Mouse (Mus musculus) ES-Bruce4 (cell line): ENCODE measurements around the gene Gpr61. TPM values are rescaled to one million over a fixed set of nuclear protein-coding genes. Genes with fewer than 3 reads are reported as not detected.
A peak's percentile ranks its signal among the peaks of the same experiment; 100 is the strongest.

Experiments
- H3K27ac ChIP-seq: 2 replicates; pipeline ENCODE4 v1.5.1; 2012; ENCODE audit warnings: low read length, inconsistent platforms; ENCODE audit not compliant: insufficient read depth
- H3K27me3 ChIP-seq: 2 replicates; pipeline ENCODE4 v1.6.1; 2012; ENCODE audit warnings: mild to moderate bottlenecking, low read length, inconsistent platforms; ENCODE audit not compliant: control insufficient read depth, poor library complexity, insufficient read depth, severe bottlenecking
- H3K36me3 ChIP-seq: 2 replicates; pipeline ENCODE4 v1.6.1; 2012; ENCODE audit warnings: inconsistent platforms, mild to moderate bottlenecking, low read length, moderate library complexity; ENCODE audit not compliant: control insufficient read depth, poor library complexity, insufficient read depth, severe bottlenecking
- H3K4me1 ChIP-seq: one replicate; pipeline ENCODE4 v1.8.1; 2011; ENCODE audit warnings: low read length; ENCODE audit not compliant: control insufficient read depth, insufficient read depth
- H3K4me3 ChIP-seq: 2 replicates; pipeline ENCODE4 v1.5.1; 2011; ENCODE audit warnings: low read depth, mild to moderate bottlenecking, low read length
- H3K9ac ChIP-seq: 2 replicates; pipeline ENCODE4 v1.6.1; 2012; ENCODE audit warnings: low read depth, mild to moderate bottlenecking, inconsistent platforms; ENCODE audit not compliant: poor library complexity, severe bottlenecking
- H3K9me3 ChIP-seq: replicated peaks from 2 replicates; pipeline ENCODE4 v1.6.1; 2012; ENCODE audit warnings: mild to moderate bottlenecking, low read length, inconsistent platforms; ENCODE audit not compliant: control insufficient read depth, poor library complexity, insufficient read depth, severe bottlenecking
- CTCF ChIP-seq: IDR thresholded peaks from one replicate; pipeline ENCODE4 v1.8.1; 2011; ENCODE audit warnings: low read depth, low read length
- EP300 ChIP-seq: IDR thresholded peaks from 2 replicates; pipeline ENCODE4 v1.6.1; 2011; ENCODE audit warnings: low read depth, low read length; ENCODE audit not compliant: insufficient read depth
- POLR2A ChIP-seq: IDR thresholded peaks from one replicate; pipeline ENCODE4 v1.8.1; 2011; ENCODE audit warnings: low read length; ENCODE audit not compliant: insufficient read depth
- polyA plus RNA-seq: library from polyadenylated mRNA; stranded (reverse); fragments of >200 nt; gene quantifications from 2 replicates; pipeline ENCODE4 v1.2.4, GENCODE M21; 2011; ENCODE audit warnings: low read depth; ENCODE audit not compliant: missing spikeins, insufficient read depth, insufficient read length

The Gpr61 gene
- polyA plus RNA-seq, 1 experiment: not detected

DNA sequence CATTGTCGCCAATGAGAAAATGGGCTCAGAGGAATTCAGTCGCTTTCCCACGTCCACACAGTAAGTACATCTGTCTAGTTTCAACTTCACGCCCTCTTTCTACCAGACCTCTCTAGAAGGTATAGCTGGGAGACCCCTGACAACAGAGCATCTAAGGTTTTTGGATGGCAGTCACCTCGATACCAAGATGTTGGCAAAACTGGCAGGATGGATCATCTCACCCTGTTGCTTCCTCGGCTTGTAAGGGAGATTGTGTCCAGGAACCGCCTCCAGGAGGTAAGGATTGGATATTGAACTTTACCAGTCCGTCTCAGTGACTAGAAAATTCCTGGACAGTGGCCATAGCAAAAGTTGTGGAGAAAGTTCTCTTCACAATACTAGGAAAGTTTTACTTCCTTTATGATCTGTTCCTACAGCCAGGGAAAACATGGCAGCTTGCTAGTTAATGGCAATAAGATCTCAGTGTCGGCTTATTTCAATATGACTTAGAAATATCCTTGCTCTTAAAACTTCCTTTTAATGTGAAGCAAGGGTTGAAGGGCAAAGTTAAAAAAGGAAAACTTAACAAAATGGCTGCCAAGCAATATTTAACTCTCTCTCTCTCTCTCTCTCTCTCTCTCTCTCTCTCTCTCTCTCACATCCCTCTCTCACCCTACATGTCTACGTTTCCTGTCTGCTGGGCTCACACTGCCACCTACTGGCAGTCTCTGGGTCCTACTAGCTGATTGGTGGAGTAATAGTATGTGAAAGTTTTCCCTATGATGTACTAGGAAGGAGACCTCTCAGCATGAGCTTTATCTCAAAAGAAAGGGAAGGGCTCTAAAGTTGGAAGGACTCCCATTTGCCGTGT lies 7.1 kb downstream of the Gpr61 start:
- no peaks in the 10 kb centered on the region for H3K27me3 ChIP-seq
- H3K4me3 ChIP-seq: no peak overlapping the region
- no peak overlapping the region for H3K27ac ChIP-seq
- peak; percentile 79 for TF ChIP-seq CTCF
- no peak for TF ChIP-seq POLR2A
- no peak for TF ChIP-seq EP300
- H3K9ac ChIP-seq: no peak overlapping the region
- H3K36me3 ChIP-seq: peaks cover 3% of the 10 kb centered on the region
- no peaks in the 10 kb centered on the region for H3K9me3 ChIP-seq
- no peaks in the 10 kb centered on the region for H3K4me1 ChIP-seq

DNA sequence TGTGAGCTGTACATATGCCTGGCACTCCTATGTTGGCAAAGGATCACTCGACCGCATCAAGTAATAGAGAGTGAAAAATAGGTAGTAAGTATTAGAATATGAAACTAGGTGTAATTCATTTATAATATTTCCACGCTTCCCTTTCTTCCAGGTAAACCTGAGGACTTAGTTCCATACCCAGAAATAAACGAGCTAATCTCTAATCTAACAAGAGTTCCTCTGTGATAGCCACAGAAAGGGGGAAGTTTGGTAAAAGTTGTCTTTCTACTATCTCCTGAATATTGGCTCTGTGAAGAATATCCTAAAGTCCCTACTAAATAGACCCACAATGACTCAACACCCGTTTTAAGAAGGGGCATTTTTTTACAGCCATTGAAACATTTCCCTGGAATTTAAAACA lies 8.0 kb downstream of the Gpr61 start:
- peaks cover 3% of the 10 kb centered on the region for H3K36me3 ChIP-seq
- peak overlapping the region; percentile 97 for H3K4me3 ChIP-seq
- no peaks in the 10 kb centered on the region for H3K27me3 ChIP-seq
- peak overlapping the region; percentile 90 for H3K9ac ChIP-seq
- no peaks in the 10 kb centered on the region for H3K4me1 ChIP-seq
- H3K9me3 ChIP-seq: no peaks in the 10 kb centered on the region
- no peak overlapping the region for H3K27ac ChIP-seq
- TF ChIP-seq CTCF (no peak), POLR2A (no peak), EP300 (no peak)

DNA sequence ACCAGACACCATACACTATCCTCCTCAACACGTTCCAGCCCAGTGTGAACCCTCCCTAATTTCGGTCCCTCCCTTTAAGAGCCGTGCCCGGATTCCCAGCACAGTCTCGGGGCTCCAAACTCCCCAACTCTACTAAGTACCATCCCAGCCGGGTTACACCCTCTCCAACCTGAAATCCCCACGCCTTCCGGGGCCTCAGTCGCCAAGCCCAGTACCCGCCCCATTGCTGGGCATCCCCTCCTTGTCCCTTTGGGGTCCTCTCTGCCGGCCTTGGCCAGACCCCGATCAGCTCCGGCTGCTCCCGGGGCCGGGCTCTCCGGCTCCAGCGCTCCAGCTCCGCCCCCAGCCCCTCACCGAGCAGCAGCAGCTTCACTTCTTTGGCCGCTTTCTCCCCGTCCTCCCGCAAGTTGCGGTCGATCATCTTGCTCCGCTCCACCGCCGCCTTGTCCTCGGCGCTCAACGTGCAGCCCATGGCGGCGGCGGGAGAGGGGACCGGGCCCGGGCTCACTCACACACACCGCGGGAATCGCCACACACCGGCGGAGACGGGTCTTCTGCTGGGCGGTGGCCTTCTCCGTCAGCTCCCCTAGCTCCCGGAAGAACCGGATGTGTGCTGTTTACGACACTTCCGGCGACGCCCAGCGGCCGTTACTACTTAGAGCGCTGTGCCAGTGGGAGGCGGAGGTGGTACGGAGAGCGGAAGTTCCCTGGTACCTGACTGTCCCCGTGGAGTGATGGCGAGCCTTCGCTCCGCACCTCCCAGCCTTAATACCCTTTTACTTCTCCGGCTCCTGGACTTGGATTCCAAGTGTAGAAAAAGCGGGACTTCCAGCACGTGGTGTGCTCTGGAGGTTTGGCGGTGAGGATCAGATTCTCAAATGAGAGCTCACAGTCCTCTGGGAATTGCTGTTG lies 8.9 kb downstream of the Gpr61 start, which contains the start of gene Gnai3:
Gene Gnai3, minus strand, starts transcription at position 613 of the 912 bp plus-strand sequence.
- Histone ChIP-seq H3K36me3 (peaks cover 3% of the 10 kb centered on the region), H3K27ac (peak within 1 kb of the TSS; percentile 12), H3K9me3 (no peaks in the 10 kb centered on the region), H3K4me3 (peak within 1 kb of the TSS; percentile 97), H3K9ac (peak within 1 kb of the TSS; percentile 90), H3K27me3 (no peaks in the 10 kb centered on the region), H3K4me1 (no peaks in the 10 kb centered on the region)
- TF ChIP-seq POLR2A (peak; percentile 96), EP300 (peak; percentile 70; the same call in 1 of the 2 replicates), CTCF (no peak)

GRCm38 (mm10) chr3:108140786-108141185 lies 13.9 kb downstream of the Gpr61 start:
- H3K27me3 ChIP-seq: no peaks in the 10 kb centered on the region
- H3K9me3 ChIP-seq: no peaks in the 10 kb centered on the region
- TF ChIP-seq EP300 (no peak), CTCF (no peak)
- H3K9ac ChIP-seq: no peak overlapping the region
- H3K27ac ChIP-seq: no peak overlapping the region
- H3K36me3 ChIP-seq: peaks cover 3% of the 10 kb centered on the region
- H3K4me3 ChIP-seq: no peak overlapping the region
- H3K4me1 ChIP-seq: no peaks in the 10 kb centered on the region

GRCm38 (mm10) chr3:108139113-108139512 lies 15.6 kb downstream of the Gpr61 start:
- H3K9ac ChIP-seq: no peak overlapping the region
- H3K36me3 ChIP-seq: peaks cover 3% of the 10 kb centered on the region
- no peaks in the 10 kb centered on the region for H3K4me1 ChIP-seq
- H3K27ac ChIP-seq: no peak overlapping the region
- no peak for TF ChIP-seq EP300
- TF ChIP-seq CTCF: no peak
- TF ChIP-seq POLR2A: no peak
- no peaks in the 10 kb centered on the region for H3K9me3 ChIP-seq
- no peaks in the 10 kb centered on the region for H3K27me3 ChIP-seq
- H3K4me3 ChIP-seq: no peak overlapping the region

- H3K36me3 ChIP-seq: no peaks in the 10 kb centered on the region
- TF ChIP-seq EP300: no peak
- no peak for TF ChIP-seq CTCF
- no peak for TF ChIP-seq POLR2A
- no peaks in the 10 kb centered on the region for H3K9me3 ChIP-seq
- H3K27ac ChIP-seq: no peak overlapping the region
- H3K4me3 ChIP-seq: no peak overlapping the region
- H3K27me3 ChIP-seq: no peaks in the 10 kb centered on the region
- H3K4me1 ChIP-seq: no peaks in the 10 kb centered on the region
- H3K9ac ChIP-seq: no peak overlapping the region
Measured at GRCm38 (mm10) chr3:108134701-108135100, 20.0 kb downstream of the Gpr61 start.
